Mouse (Mus musculus) fat pad, adult 2 months (tissue): Measurements from ENCODE around the gene Ppp1r13b.
A peak's percentile ranks its signal among the peaks of the same experiment; 100 is the strongest.
"Not testable (repeated sequence)": the region's sequence is repeated elsewhere in the genome, so short reads cannot be mapped to it uniquely, and the experiment has no call there.

ENCODE experiments used
- DNase-seq: peaks from one replicate; pipeline ENCODE4 v3.0.0-alpha.2; 2011; ENCODE audit warnings: low read depth, low spot score; ENCODE audit errors: extremely low read depth

Gene Ppp1r13b

DNA sequence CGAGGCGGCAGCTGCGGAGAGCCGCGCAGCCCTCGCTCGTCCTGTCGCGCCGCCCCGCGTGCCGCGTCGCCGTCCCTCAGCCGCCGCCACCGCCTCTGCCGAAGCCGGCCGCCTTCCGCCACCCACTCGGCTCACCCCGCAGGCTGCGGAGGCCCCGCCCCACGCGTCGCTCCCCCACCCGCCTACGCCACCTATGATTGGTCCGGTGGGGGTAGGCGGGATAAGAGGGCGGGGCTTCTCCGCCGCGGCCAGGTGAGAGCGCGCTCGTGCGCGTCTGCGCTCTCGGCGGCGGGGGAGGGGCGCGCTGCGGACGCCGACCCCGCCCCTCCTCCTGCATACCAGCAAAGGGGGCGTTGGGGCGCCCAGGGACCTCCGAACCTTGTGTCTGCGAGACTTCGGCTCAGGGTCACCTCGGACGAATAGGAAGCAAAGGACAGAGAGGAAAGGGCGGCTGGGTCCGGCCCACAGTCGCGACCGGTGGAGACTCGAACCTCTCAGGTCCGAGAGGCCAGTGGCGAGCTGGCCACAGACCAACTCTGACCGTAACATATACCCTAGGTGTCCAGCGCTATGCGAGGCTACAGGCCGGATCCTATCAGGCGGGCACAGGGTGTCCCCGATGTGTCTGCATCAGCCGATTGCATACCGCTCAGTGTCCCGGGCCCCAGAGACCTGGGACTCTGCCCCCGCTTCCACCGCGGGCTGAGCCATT lies at the start of gene Ppp1r13b:
Ppp1r13b (minus strand) TSS at position 141 of the 712 bp plus-strand sequence.
- DNase-seq = no peak

DNA sequence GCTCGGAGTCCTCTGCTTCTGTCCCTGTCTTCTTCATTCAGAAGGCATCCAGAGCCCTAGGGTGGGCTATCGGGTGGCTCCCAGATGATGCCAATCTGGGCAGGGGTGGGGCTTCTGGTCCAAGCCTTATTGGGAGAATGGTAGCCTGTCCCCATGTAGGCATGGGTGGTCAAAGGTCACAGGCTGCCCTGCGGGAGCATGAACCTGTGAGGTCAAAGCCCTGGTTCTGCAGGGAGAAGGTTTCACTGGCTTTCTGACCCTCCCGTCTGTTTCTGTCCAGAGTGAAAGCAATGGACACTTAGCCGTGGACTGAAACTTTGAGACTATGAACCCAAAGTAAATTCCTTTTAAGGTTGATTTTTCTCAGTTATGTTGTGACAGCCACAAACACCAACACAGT lies 48.3 kb upstream of the Ppp1r13b start:
- no peak for DNase-seq

DNA sequence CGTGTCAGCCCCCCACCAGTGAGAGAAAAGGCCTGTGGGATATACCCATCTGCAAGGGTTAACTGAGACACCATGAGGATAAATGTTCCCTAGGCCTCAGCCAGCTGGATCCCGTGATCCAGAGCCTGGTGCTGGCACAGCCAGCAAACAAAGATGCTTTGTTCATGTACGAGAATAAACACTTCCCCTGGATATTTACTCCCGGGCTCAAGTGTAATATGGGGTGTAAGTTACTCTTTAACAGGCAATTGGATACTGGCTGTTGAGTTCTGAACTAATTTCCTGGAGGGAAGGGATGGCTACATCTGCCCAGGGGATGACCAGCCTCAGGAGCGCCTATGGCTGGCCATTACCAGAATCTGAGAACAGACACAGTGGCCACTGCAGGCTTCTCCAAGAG lies 43.8 kb upstream of the Ppp1r13b start:
- no peak for DNase-seq

DNA sequence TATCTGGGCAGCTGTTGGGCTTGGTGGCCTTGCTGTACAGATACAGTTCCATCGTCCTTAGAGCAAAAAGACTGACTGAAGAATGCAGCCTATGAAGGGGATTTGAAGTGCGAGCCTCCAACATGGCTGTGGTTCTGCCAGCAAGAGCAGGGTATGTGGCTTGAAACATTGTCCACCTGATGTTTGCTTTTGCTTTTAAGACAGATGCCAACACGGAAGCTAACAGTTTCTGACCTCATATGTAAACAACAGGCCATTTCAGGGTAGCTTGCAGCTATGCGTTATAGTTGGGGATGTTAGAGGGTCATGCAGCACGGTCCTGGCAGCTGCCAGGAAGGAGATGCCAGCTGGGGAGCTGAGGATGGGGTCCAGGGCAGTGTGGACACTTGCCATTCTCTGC lies 42.6 kb upstream of the Ppp1r13b start:
- no peak for DNase-seq

DNA sequence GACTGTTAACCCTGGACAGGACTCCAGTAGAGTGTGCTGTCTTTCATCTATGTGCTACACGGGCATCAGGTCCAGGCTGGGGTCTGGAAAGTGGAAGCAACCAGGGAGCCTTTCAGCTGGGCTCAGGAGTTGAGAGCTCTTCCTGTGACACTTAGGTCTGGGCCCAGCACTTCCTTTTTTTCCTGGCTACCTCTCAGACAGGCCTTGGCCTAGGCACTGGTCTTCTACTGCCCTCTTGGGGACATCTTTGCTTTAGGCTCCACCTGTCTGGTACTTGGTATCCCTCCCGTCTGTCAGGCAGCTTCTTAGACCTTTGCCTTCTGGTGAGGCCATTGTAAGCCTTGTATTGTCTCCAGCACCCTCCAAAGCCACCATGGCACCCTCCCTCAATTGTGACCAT lies 38.8 kb upstream of the Ppp1r13b start:
- DNase-seq = no peak

DNA sequence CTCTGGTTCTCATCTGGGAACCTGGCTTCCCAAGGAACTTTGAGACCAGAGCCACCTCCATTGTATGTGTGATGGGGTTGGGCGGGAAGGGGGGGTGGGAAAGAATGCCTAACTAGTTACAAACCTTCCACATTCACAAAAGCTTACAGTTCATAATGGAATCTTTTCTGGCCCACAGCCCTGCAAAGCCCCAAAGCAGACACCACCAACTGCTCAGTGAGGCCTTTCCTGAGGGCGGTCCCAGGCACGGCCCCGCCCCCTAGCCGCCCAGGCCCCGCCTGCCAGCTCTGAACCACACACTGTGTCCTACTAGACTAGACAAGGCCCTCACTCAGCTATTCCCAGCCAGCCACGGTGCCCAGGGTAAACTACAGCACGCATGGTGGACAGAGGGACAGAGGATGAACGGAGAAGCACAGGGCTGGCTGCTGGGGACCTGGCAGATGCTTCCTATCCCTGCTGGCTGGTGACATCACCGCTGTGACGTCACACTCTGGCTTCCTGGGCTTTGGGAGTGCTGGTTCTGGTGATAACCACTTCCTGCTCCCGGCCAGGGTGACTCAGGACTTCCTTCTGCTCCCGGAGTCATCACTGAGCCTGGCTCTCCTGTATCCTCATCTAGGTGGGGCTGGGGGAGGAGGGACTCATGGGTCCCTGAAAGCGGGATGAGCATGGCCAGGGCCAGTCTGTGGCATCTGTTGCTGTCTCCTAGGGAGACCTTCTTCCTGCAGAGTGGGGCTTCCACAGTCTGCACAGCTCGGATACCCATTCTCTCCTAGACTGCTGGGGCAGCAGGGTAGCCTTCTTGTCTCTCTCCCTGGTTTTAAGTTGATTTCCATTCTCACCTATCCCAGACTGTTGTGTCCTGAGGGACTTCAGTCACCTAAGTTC lies 38.1 kb upstream of the Ppp1r13b start:
- DNase-seq = not testable (repeated sequence)

DNA sequence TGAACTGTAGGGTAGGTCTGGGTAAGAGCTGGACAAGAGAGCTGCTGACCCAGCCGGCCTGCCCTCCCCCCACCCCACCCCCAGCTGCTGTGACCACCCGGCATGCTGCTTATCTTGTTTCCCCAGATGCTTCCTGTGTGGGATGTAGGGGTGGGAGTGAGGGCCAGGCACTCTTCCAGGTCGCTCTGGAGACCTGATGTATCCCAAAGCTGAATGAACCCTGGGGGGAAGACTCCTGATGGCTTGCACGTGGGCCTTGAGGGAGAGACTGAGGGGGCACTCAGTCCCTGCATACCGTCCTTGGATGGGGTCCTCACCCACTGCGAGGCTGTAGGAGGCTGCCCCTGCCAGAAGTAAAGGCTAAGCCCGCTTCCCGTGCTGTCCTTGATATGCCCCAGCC lies 37.2 kb upstream of the Ppp1r13b start:
- DNase-seq = no peak

DNA sequence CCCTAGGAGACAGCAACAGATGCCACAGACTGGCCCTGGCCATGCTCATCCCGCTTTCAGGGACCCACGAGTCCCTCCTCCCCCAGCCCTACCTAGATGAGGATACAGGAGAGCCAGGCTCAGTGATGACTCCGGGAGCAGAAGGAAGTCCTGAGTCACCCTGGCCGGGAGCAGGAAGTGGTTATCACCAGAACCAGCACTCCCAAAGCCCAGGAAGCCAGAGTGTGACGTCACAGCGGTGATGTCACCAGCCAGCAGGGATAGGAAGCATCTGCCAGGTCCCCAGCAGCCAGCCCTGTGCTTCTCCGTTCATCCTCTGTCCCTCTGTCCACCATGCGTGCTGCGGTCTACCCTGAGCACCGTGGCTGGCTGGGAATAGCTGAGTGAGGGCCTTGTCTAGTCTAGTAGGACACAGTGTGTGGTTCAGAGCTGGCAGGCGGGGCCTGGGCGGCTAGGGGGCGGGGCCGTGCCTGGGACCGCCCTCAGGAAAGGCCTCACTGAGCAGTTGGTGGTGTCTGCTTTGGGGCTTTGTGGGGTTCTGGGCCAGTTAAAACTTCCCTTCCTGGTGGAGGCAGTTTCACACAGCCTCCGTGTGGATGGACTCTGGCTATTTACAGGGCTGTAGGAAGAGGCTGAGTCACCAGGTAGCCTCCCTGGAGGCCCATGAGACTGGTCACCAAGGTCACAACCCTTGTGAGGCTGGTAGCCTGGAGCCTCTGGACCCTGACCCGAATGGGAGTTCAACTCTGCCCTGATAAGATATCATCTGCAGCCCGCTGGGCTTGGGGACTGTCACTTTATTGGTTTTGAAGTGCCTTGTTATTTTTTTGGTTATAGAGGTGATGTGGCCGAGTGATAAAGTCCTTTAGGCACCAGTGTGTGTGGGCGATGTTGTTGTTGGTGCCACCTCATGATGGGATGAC lies 36.4 kb upstream of the Ppp1r13b start:
- not testable (repeated sequence) for DNase-seq

DNA sequence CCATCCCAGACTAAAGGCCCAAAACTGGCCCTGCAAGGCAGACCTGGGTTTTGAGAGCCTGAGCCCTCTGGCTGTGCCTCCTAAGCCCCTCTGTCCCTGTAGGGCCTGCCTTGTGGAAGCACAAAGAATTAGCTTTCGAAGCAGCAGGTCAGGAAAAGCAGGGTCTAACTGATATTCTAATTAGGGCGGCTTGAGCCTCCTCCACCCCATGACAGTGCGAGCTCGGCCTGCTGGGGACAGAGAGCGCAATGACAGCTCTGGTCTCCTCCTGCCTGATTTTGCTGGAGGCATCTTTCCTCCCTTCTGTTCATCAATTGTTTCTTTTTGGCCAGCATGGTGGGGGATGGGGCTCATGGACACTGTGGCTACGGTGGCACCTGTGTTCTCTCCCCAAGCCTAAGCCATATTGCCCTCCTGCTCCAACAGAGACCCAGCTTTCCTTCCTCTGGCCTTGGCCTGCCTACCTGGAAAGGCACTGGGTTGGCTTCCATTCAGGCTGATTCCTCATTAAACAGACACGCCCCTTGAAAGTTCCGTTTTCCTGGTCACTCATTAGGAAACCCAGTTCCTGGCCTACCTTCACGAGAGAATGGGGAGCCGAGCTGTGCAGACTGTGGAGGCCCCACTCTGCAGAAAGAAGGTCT lies 35.6 kb upstream of the Ppp1r13b start:
- no peak for DNase-seq

DNA sequence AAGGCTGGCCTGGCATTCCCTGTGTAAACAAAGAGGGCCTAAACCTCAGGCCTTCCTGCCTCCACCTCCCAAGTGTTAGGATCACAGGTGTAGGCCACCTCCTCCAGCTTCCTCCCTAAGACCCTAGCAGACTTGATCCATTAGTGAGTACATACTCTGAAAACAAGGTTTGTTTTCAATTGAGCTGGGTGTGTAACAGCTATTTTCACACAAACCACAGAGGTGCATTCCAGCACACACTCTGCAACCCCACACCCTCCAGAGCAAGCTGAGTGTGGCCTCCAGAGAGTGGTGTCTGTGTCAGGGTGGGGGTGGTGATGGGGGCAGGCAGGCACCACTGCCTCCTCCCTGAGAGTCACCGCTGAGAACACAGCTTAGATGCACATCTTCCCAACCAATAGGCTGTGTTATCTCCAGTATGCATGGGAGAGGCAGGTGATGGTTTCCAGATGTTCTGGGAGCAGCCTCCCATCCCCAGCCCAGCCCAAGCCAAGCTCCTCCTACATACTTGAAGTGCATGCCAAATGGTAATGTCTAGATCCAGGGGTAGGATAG lies 30.8 kb upstream of the Ppp1r13b start:
- DNase-seq = no peak

DNA sequence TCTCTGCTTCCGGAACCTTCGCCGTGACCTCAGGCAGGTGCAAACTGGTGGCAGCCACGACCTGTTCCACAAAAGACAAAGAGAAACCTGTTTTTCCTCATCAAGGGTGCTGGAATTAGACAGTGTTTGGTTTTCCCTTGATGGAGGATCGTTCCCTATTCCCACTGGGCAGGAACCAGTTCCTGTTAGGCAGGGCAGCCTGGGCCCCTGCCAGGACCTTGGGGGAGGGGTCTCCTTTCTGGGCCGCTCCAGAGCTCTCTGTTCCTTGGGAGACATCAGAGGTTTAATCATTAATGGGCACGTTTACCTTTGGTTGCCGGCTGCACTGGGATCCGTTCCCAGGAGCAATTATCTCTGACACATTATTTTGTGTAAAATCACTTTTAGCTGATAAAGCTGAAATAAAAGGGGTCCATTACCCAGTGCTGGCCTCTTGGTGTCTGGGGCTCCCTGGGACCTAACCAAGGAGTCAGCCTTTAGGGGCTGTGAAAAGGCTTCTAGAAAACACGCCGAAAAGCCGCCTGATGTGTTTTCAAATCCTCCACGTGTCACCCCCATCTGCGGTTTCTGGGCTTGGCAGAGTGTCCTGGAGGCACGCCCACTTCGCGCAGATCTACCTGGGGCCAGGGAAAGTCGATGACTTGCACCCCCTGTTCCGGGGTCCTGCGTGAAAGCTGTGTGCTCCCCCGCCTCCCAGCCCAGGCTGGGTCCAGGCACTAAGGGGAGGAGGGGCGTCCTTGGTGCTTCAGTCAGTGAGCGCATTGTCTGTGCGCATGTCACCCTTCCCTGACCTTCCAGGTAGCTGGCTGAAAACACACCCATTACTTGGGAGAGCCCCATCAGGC lies 29.0 kb upstream of the Ppp1r13b start:
- DNase-seq = no peak

DNA sequence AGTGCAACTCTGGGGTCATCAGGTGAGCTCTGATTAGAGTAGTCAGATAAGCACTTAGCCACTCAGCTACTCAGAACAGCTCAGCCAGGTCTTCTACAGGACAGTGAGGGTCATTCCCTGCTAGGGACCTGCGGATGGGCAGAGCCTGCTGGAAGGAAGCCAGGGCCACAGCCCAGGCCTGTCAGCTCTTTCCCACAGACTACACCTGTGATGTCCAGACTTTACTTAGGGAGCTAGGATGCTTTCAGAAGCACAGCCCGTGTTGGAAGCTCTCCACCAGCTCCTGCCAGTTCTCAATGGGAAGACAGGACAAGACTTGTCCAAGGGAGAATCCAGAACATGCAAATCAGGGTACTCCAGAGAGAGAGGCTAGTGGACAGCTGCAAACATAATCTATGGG lies 26.1 kb upstream of the Ppp1r13b start:
- DNase-seq = no peak

DNA sequence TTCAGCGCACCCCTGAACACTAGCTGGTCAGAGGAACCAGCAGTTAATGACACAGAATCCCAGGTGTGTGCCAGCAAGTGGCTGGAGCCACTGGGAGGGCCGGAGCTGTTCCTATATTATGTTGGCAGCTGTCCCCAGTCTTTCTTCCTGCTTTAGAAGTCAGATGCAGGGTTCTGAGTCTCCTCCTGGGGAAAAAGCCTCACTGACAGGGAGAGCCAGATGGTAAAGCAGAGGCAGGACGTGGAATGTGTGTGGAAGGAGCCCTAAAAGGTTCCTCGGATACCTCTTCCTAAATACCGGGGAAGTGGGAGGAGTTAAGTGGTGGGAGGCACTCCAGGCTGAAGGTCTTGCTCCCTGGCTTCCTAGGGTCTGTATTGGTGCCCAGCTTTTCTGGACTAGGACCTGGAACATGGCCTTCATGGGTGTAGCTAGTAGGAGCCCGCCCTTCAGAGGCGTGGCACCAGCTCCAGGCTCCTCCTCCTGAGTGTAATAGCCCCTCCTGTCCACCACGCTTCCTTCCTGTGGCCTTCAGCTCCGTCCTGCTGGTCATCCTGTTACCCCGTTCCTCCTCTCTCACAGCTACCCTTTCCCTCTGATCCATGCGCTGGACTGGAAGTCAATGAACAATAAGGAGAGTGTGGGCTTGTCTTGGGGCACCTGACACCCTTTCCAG lies 25.3 kb upstream of the Ppp1r13b start:
- DNase-seq = no peak

DNA sequence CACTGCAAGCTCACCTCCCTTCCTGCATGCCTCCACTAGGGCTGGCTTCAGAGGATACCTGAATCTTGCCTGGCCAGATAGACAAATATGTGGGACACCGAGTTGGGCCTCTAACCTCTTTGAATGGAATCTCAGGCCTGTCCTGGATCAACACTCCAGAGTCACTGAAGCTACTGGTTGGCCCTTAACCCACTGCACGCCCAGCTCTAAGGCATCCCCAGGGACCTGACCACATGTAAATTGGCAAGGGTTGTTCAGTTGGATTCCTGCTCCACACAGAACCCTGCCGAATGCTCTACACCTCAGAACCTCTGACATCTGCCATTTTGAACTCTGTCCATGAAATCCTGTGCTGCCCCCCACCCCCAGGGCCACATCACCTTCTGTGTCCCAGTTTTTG lies 24.6 kb upstream of the Ppp1r13b start:
- DNase-seq = no peak

DNA sequence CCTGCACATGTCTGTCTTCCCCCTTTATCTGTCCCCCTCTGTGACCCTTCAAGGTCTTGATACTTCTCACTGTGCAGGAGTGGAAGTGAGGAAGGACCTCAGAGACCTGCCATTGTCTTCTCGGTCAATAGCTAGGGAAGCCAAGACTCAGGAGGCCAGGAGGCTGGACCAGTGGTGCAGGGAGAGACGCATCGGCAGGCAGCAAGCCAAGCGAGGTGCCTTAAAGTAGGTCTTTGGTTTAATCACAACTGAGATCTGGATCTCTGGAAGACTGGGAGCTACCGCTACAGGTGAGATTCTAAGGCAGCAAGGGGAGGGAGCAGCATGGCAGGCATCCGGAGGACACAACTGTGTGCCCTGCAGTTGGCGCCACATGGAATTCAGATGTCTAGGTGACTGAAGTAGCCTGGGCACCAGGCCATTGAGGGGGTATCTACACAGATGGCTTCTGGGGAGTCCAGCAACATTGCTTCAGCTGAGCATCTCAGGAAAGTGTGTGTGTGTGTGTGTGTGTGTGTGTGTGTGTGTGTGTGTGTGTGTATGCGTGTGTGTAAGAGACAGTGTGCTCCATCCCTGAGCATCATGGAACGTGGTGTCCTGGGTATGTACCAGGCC lies 23.6 kb upstream of the Ppp1r13b start:
- DNase-seq = no peak

DNA sequence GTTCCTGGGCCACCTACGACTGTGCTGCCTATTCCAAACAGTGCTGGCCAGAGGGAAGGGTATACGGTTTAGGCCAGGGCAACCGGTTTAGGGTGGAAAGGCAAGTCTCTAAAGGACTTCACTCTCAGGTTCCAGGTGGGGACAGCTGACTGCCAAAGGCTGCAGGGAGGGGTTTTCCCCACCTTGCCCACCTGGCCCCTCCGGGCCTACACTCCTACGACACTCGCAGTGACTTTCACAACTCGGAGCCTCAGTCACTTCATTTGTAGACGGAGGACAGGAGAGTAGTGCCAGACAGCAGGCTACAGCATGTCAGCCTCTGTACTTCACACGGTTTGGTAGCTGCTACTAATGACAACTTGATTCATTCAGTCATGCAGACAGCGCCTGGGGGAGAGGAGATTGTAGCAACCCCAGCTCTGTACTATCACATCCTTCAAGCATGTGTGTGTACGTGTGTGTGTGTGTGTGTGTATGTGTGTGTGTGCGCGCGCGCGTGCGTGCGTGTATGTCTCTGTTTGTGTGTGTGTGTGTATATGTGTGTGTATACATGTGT lies 20.6 kb upstream of the Ppp1r13b start:
- peak; percentile 100 for DNase-seq

DNA sequence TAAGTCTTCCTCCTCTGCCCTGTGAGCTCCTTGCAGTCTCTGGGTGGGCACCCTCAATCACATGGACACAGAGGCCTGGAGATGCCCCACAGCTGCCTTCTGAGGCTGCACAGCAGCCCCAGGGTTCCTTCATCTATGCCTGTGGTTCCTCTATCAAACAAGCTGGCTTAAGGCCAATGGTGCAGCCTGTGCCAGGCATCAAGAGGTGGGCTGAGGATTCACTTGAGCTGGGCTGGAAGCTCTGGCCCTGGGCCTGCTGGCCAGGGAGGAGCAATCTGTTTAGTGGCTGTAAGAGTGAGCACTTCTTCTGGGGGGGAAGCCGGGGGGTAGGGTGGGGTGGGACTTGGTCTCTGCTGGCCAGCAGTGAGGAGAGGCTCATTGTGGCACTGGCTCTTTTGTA lies 19.4 kb upstream of the Ppp1r13b start:
- DNase-seq = no peak

DNA sequence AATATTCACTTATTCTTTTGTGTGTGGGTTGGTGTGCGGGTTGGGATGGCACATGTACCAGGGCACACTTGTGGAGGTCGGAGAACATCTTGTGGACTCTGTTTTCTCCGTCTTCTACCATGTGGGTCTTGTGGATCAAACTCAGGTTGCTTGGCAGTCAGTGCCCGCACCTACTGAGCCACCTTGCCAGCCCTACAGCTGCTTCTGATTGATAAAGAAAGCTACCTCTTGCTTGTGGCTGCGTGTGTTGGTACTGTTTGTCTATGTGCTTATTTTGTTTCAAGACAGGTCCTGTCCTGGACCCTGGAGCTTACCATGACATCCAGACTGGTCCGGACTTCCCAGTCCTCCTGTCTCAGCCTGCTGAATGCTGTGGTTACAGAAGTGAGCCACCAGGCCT lies 15.2 kb upstream of the Ppp1r13b start:
- DNase-seq = no peak
